Mouse (Mus musculus) bone marrow macrophage, adult 2 months (primary cell): Measurements from ENCODE around the gene Sprr1a. TPM values are rescaled to one million over a fixed set of nuclear protein-coding genes. Genes with fewer than 3 reads are reported as not detected.
"Not testable (repeated sequence)": the region's sequence is repeated elsewhere in the genome, so short reads cannot be mapped to it uniquely, and the experiment has no call there.

ENCODE experiments used
- H3K27ac ChIP-seq: 2 replicates; pipeline ENCODE4 v1.5.1; 2012; ENCODE audit warnings: low read depth, low read length; ENCODE audit not compliant: insufficient read depth
- H3K4me1 ChIP-seq: 2 replicates; pipeline ENCODE4 v1.6.1; 2012; ENCODE audit warnings: low read length; ENCODE audit not compliant: control insufficient read depth, insufficient read depth
- H3K4me3 ChIP-seq: 2 replicates; pipeline ENCODE4 v1.5.1; 2012; ENCODE audit warnings: mild to moderate bottlenecking, low read length, moderate library complexity; ENCODE audit not compliant: insufficient read depth
- CTCF ChIP-seq: IDR thresholded peaks from 2 replicates; pipeline ENCODE4 v1.5.1; 2012; ENCODE audit warnings: low read depth, mild to moderate bottlenecking, low read length, moderate library complexity
- POLR2A ChIP-seq: IDR thresholded peaks from 2 replicates; pipeline ENCODE4 v1.6.1; 2012; ENCODE audit warnings: mild to moderate bottlenecking, low read depth, low read length, borderline replicate concordance
- polyA plus RNA-seq: library from polyadenylated mRNA; stranded (reverse); fragments of >200 nt; gene quantifications from 2 replicates; pipeline ENCODE4 v1.2.4, GENCODE M21; 2012; ENCODE audit not compliant: missing spikeins, insufficient read depth, insufficient read length

Sprr1a gene
- not detected in 2 replicates for polyA plus RNA-seq

GRCm38 (mm10) chr3:92485863-92486262, at the start of gene Sprr1a:
Gene Sprr1a, minus strand, starts transcription at chr3:92485895.
- Histone ChIP-seq H3K4me1 (no peaks in the 10 kb centered on the region), H3K27ac (no peak within 1 kb of the TSS), H3K4me3 (no peak within 1 kb of the TSS)
- TF ChIP-seq CTCF (no peak), POLR2A (no peak)

DNA sequence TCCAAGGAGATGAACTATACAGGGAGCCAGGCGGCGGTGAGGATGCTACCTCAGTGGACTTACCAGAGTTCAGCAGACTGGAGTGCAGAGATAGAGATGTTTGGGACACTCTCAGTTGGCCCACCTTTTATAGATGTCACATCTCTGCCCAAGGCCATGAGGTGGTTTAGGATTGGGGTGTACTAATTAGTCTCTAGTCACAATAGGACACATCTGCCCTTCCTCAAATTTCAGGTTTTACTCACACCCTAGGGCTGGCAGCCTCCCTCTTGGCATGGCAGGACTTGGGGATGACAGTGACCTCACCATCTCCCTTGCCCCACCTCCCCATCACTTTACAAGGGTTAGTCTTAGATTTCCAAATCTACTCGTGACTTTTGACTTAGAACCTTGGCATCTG, 48.7 kb upstream of the Sprr1a start, which contains the start of gene 2310046K23Rik:
Gene 2310046K23Rik (minus strand): TSS at position 101 of the 400 bp plus-strand sequence.
- Histone ChIP-seq H3K4me3 (no peak within 1 kb of the TSS), H3K4me1 (no peaks in the 10 kb centered on the region), H3K27ac (no peak within 1 kb of the TSS)
- TF ChIP-seq POLR2A (no peak), CTCF (no peak)

DNA sequence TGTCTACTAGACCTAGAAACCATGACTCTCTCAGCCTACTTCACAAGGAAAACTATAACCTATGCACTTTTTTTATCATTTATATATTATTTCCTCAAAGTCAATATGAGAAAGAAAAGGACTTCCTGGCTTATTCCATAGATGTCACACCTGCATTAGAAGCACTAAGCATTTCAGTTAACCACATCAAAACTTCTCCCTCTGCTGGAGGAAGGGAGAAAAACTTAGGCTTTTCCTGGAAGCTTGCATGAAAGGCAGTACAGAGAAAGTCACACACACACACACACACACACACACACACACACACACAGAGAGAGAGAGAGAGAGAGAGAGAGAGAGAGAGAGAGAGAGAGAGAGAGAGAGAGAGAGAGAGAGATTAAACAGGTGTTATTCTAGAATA, 26.6 kb upstream of the Sprr1a start:
- H3K4me3 ChIP-seq: no peak overlapping the region
- no peaks in the 10 kb centered on the region for H3K4me1 ChIP-seq
- no peak for TF ChIP-seq POLR2A
- TF ChIP-seq CTCF: no peak
- no peak overlapping the region for H3K27ac ChIP-seq

DNA sequence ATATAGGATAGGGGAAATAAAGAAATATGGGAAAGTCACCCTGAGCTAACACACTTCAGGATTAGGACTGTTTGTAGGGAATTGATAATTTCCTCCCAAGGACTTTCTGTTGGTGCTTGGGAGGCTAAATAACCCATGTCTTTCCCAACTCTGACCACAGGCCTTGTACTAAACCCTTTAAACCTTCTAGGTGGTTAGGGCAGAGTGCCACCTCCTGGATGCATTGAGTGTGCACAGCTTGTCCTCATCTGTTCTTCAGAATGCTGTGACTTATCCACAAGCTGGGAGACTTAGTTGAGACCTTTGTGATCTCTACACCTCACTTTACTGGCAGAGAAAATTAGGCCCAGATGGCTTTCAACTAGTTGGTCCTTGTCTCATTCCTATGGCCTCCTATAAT, 25.1 kb upstream of the Sprr1a start:
- no peak for TF ChIP-seq CTCF
- TF ChIP-seq POLR2A: no peak
- Histone ChIP-seq H3K27ac (no peak overlapping the region), H3K4me3 (no peak overlapping the region), H3K4me1 (no peaks in the 10 kb centered on the region)

DNA sequence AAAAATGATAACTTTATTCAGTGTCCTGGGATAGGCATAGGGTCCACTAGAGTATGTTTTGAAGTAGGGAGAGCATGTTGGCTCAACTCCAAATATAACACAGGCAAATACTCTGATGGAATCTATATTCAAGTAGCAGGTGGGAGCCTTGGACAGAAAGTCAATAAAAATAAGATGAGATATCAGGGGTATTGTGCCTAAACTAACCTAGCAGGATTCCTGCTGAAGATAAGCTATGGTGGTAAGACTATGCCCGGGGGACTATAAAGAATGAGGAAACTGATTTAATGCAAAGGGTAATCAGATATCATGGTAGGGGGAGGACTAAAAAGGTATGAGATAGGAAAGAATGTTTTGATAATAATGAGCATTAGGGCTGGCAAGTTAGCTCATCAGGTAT, 22.5 kb upstream of the Sprr1a start:
- no peak overlapping the region for H3K27ac ChIP-seq
- no peaks in the 10 kb centered on the region for H3K4me1 ChIP-seq
- TF ChIP-seq CTCF: no peak
- no peak for TF ChIP-seq POLR2A
- no peak overlapping the region for H3K4me3 ChIP-seq

DNA sequence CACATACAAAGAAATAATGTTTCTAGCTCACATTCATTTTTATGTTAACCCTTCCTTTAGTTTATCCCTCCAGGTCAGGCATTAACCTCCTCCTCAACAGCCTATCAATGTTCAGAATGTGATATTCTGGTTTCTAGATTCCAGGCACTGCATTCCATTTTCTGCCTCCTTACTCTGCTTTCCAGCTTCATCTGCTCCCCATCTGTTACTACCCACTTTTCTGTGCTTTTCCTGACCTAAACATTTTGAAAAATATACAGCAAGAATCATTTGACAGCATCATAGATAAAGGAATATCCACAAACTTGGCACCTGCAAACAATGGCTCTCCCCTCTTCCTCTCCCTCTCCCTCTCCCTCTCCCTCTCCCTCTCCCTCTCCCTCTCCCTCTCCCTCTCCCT, 17.8 kb upstream of the Sprr1a start:
- Histone ChIP-seq H3K27ac (no peak overlapping the region), H3K4me1 (no peaks in the 10 kb centered on the region), H3K4me3 (no peak overlapping the region)
- TF ChIP-seq POLR2A: no peak
- no peak for TF ChIP-seq CTCF

- H3K27ac ChIP-seq: no peak within 1 kb of the TSS
- TF ChIP-seq CTCF (no peak), POLR2A (no peak)
- H3K4me1 ChIP-seq: no peaks in the 10 kb centered on the region
- H3K4me3 ChIP-seq: no peak within 1 kb of the TSS
These were observed 14.7 kb upstream of the Sprr1a start, which contains the start of gene Sprr4 for GRCm38 (mm10) chr3:92500393-92500792. Gene Sprr4, minus strand, starts transcription at chr3:92500493.

GRCm38 (mm10) chr3:92490262-92490661, 4.6 kb upstream of the Sprr1a start:
- not testable (repeated sequence) for H3K27ac ChIP-seq

DNA sequence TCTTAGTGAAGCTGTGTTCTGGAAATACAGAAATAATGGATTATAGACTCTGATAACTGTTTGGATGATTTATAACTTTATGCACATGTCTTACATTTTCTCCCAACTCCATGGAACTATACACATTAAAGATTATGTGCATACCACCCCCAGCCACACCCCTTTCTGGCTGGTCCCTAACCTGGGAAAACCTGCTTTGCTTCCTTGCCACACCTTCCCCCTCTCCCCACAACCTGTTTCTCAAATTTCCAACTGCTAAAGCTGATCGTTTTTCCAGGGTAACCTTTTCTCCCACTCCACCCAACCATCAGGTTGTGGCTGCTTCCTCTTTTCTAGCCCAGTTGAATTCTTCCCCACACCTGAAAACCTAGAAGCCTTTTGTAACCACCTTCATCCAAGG, 612 bp upstream of the Sprr1a start:
- H3K27ac ChIP-seq: no peak overlapping the region
- H3K4me3 ChIP-seq: no peak overlapping the region
- TF ChIP-seq CTCF (no peak), POLR2A (no peak)
- H3K4me1 ChIP-seq: no peaks in the 10 kb centered on the region

More at GRCm38 (mm10) chr3:92490262-92490661, 4.6 kb upstream of the Sprr1a start:
- not testable (repeated sequence) for H3K4me1 ChIP-seq, H3K4me3 ChIP-seq

GRCm38 (mm10) chr3:92481249-92481648, 4.4 kb downstream of the Sprr1a start:
- H3K27ac ChIP-seq, H3K4me1 ChIP-seq, H3K4me3 ChIP-seq: not testable (repeated sequence)

DNA sequence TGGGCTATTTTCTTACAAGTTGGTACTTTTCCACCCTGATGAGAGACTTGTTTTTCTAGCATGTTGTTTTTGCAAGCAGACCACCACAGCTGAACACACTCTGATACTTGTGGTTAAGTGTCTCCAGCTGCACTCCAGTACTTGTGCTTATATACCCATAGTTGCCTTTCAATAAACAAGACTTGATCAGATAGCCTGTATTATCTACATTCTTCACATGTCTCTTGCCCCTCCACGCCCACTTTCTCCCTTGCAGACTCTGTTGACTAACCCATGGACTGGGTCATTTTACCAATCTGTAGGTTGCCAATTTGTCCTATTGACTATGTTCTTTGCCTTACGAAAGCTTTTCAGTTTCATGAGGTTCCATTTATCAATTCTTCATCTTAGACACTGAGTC, 15.6 kb downstream of the Sprr1a start:
- Histone ChIP-seq H3K4me3 (no peak overlapping the region), H3K27ac (no peak overlapping the region), H3K4me1 (no peaks in the 10 kb centered on the region)
- TF ChIP-seq CTCF (no peak), POLR2A (no peak)

GRCm38 (mm10) chr3:92467424-92467823, 18.3 kb downstream of the Sprr1a start:
- no peak for TF ChIP-seq POLR2A
- no peak for TF ChIP-seq CTCF
- Histone ChIP-seq H3K27ac (no peak overlapping the region), H3K4me1 (no peaks in the 10 kb centered on the region), H3K4me3 (no peak overlapping the region)
